Mouse (Mus musculus) lung, postnatal 0 days (tissue): ENCODE results near the gene Tmem80. TPM values are rescaled to one million over a fixed set of nuclear protein-coding genes. Genes with fewer than 3 reads are reported as not detected.

ENCODE experiments used
- ATAC-seq: fragments of 200-750 bp; cut with Nextera tagmentation; 2 replicates; pipeline ENCODE4 v1.8.0; 2017; ENCODE audit warnings: moderate library complexity
- DNase-seq: peaks from one replicate; pipeline ENCODE4 v3.0.0-alpha.2; 2016; ENCODE audit warnings: low spot score
- H3K27ac ChIP-seq: fragments of 300-500 bp; sonication (generic); 2 replicates; pipeline ENCODE4 v1.5.1; 2014; ENCODE audit warnings: antibody characterized with exemption, mild to moderate bottlenecking, low read length, mixed read lengths
- H3K27me3 ChIP-seq: fragments of 300-500 bp; sonication (generic); replicated peaks from 2 replicates; pipeline ENCODE4 v1.6.1; 2014; ENCODE audit warnings: low read length, mixed read lengths; ENCODE audit not compliant: insufficient read depth
- H3K36me3 ChIP-seq: fragments of 300-500 bp; sonication (generic); 2 replicates; pipeline ENCODE4 v1.6.1; 2014; ENCODE audit warnings: low read length, mixed read lengths; ENCODE audit not compliant: insufficient read depth
- H3K4me1 ChIP-seq: fragments of 300-500 bp; sonication (generic); 2 replicates; pipeline ENCODE4 v1.6.1; 2014; ENCODE audit warnings: antibody characterized with exemption, low read depth, low read length, mixed read lengths; ENCODE audit not compliant: insufficient read depth
- H3K4me2 ChIP-seq: fragments of 300-500 bp; sonication (generic); replicated peaks from 2 replicates; pipeline ENCODE4 v1.6.1; 2014; ENCODE audit warnings: low read depth, mild to moderate bottlenecking, low read length, moderate library complexity, mixed read lengths
- H3K4me3 ChIP-seq: fragments of 300-500 bp; sonication (generic); 2 replicates; pipeline ENCODE4 v1.5.1; 2014; ENCODE audit warnings: low read depth, low read length
- H3K9ac ChIP-seq: fragments of 300-500 bp; sonication (generic); replicated peaks from 2 replicates; pipeline ENCODE4 v1.6.1; 2014; ENCODE audit warnings: low read depth, mild to moderate bottlenecking
- H3K9me3 ChIP-seq: fragments of 300-500 bp; sonication (generic); 2 replicates; pipeline ENCODE4 v1.6.1; 2016; ENCODE audit warnings: low read length, mixed read lengths
- CTCF ChIP-seq: IDR thresholded peaks from 2 replicates; pipeline ENCODE4 v1.5.1; 2016; ENCODE audit warnings: antibody characterized with exemption, mild to moderate bottlenecking
- EP300 ChIP-seq: IDR thresholded peaks from 2 replicates; pipeline ENCODE4 v1.6.1; 2016; ENCODE audit warnings: antibody characterized with exemption, mild to moderate bottlenecking, control low read depth
- WGBS: fragments of 180-500 bp; shearing (Covaris S2); extraction: QIAGEN DNeasy Blood & Tissue Kit; methylation state at CpG from one replicate; pipeline ENCODE4 v1.1.7; 2014; 5-methylcytosine and 5-hydroxymethylcytosine counted together
- polyA plus RNA-seq: library from polyadenylated mRNA; unstranded; fragments of >200 nt; fragmentation: Nextera tagmentation; extraction: Ambion mirVana; gene quantifications from 2 replicates; pipeline ENCODE4 v1.2.1, GENCODE M21; 2015

Tmem80 gene
- 34.7 and 44.1 TPM in 2 replicates for polyA plus RNA-seq

GRCm38 (mm10) chr7:141327469-141328372, at the start of gene Tmem80, which contains the start of gene Deaf1:
Tmem80 (plus strand) TSS chr7:141327739.
Deaf1 (minus strand) TSS chr7:141327690.
- under 1% methylated on average over 105 of the region's 105 CpGs for WGBS
- Histone ChIP-seq H3K9ac (peak within 1 kb of the TSS; percentile 83), H3K36me3 (peaks cover under 1% of the 10 kb centered on the region), H3K4me1 (peaks cover 17% of the 10 kb centered on the region; the same call in 1 of the 2 replicates), H3K9me3 (no peaks in the 10 kb centered on the region), H3K27me3 (no peaks in the 10 kb centered on the region), H3K4me3 (peak within 1 kb of the TSS; percentile 52), H3K4me2 (peak within 1 kb of the TSS; percentile 89), H3K27ac (peak within 1 kb of the TSS; percentile 99)
- ATAC-seq (peak; percentile 97), DNase-seq (peak; percentile 99)
- no peak for TF ChIP-seq CTCF
- TF ChIP-seq EP300: no peak

- DNase-seq (peak; percentile 62), ATAC-seq (peak; percentile 74)
- 0 out of 2 replicates have a peak, but pooled peaks cover 5% of the 10 kb centered on the region for H3K27me3 ChIP-seq
- H3K27ac ChIP-seq: no peak within 1 kb of the TSS
- H3K9ac ChIP-seq: no peak within 1 kb of the TSS
- peak within 1 kb of the TSS; percentile 74 for H3K4me2 ChIP-seq
- no peaks in the 10 kb centered on the region for H3K9me3 ChIP-seq
- no peaks in the 10 kb centered on the region for H3K36me3 ChIP-seq
- peaks cover 6% of the 10 kb centered on the region; the same call in 1 of the 2 replicates for H3K4me1 ChIP-seq
- TF ChIP-seq EP300 (no peak), CTCF (peak; percentile 74)
- peak within 1 kb of the TSS; percentile 36 for H3K4me3 ChIP-seq
- WGBS: 4% methylated on average over 46 of the region's 46 CpGs
These were observed 48.6 kb upstream of the Tmem80 start, which contains the start of gene Sct for GRCm38 (mm10) chr7:141278766-141279590. Sct (minus strand) TSS chr7:141279133.

- Histone ChIP-seq H3K9me3 (no peaks in the 10 kb centered on the region), H3K27me3 (0 out of 2 replicates have a peak, but pooled peaks cover 5% of the 10 kb centered on the region), H3K9ac (no peak overlapping the region), H3K4me2 (no peak overlapping the region), H3K4me3 (no peak overlapping the region), H3K27ac (no peak overlapping the region), H3K4me1 (peaks cover 6% of the 10 kb centered on the region; the same call in 1 of the 2 replicates), H3K36me3 (no peaks in the 10 kb centered on the region)
- 65% methylated on average over 6 of the region's 6 CpGs for WGBS
- DNase-seq: no peak
- ATAC-seq: no peak
- TF ChIP-seq EP300 (no peak), CTCF (no peak)
These were observed 46.1 kb upstream of the Tmem80 start for GRCm38 (mm10) chr7:141281442-141281841.

- ATAC-seq (no peak), DNase-seq (no peak)
- H3K4me2 ChIP-seq: no peak overlapping the region
- no peaks in the 10 kb centered on the region for H3K36me3 ChIP-seq
- H3K27me3 ChIP-seq: 0 out of 2 replicates have a peak, but pooled peaks cover 5% of the 10 kb centered on the region
- peaks cover 6% of the 10 kb centered on the region; the same call in 1 of the 2 replicates for H3K4me1 ChIP-seq
- H3K9me3 ChIP-seq: no peaks in the 10 kb centered on the region
- H3K27ac ChIP-seq: no peak overlapping the region
- no peak for TF ChIP-seq CTCF
- no peak for TF ChIP-seq EP300
- 82% methylated on average over 4 of the region's 4 CpGs for WGBS
- no peak overlapping the region for H3K4me3 ChIP-seq
- H3K9ac ChIP-seq: no peak overlapping the region
These were observed 44.8 kb upstream of the Tmem80 start for GRCm38 (mm10) chr7:141282756-141283155.

GRCm38 (mm10) chr7:141288042-141288441, 39.5 kb upstream of the Tmem80 start:
- no peaks in the 10 kb centered on the region for H3K36me3 ChIP-seq
- H3K4me2 ChIP-seq: no peak overlapping the region
- TF ChIP-seq EP300 (no peak), CTCF (no peak)
- H3K4me3 ChIP-seq: no peak overlapping the region
- whole genome bisulfite sequencing: 65% methylated on average over 3 of the region's 3 CpGs
- H3K27me3 ChIP-seq: peaks cover 23% of the 10 kb centered on the region
- no peak for DNase-seq
- no peak overlapping the region for H3K27ac ChIP-seq
- no peak for ATAC-seq
- no peaks in the 10 kb centered on the region for H3K9me3 ChIP-seq
- H3K4me1 ChIP-seq: peaks cover 3% of the 10 kb centered on the region; the same call in 1 of the 2 replicates
- no peak overlapping the region for H3K9ac ChIP-seq
